Mouse (Mus musculus): ENCODE results near the gene Myl12a. TPM values are rescaled to one million over a fixed set of nuclear protein-coding genes. Genes with fewer than 3 reads are reported as not detected.

Myl12a gene
- polyA plus RNA-seq, 1 experiment from 2014 or later: 417 TPM

GRCm38 (mm10) chr17:71002081-71002743 is 466 bp downstream of the Myl12a start, which contains the start of gene Myom1:
Gene Myom1 (plus strand): TSS chr17:71002633.
- H3K4me2 ChIP-seq (replicated peaks; ENCODE audit: low read depth): peak within 1 kb of the TSS; percentile 69
- peak within 1 kb of the TSS; percentile 100 for H3K27ac ChIP-seq (ENCODE audit: low read depth, low read length)
- no peaks in the 10 kb centered on the region for H3K27me3 ChIP-seq (replicated peaks; ENCODE audit: control insufficient read depth, insufficient read depth, low read length)
- H3K9me3 ChIP-seq (ENCODE audit: control insufficient read depth): no peaks in the 10 kb centered on the region
- no peaks in the 10 kb centered on the region for H3K36me3 ChIP-seq (ENCODE audit: control insufficient read depth, insufficient read depth)
- H3K4me3 ChIP-seq (ENCODE audit: low read depth, low read length): peak within 1 kb of the TSS; percentile 97
- peak within 1 kb of the TSS; percentile 99 for H3K9ac ChIP-seq (ENCODE audit: low read depth, low read length)
- TF ChIP-seq CTCF (IDR thresholded peaks at IDR 0.05; ENCODE audit: low read depth): peak; percentile 76
- H3K4me1 ChIP-seq (replicated peaks; ENCODE audit: control insufficient read depth, insufficient read depth, low read length): no peaks in the 10 kb centered on the region
- peak; percentile 94 for ATAC-seq
- WGBS: under 1% methylated on average over 65 of the region's 65 CpGs

DNA sequence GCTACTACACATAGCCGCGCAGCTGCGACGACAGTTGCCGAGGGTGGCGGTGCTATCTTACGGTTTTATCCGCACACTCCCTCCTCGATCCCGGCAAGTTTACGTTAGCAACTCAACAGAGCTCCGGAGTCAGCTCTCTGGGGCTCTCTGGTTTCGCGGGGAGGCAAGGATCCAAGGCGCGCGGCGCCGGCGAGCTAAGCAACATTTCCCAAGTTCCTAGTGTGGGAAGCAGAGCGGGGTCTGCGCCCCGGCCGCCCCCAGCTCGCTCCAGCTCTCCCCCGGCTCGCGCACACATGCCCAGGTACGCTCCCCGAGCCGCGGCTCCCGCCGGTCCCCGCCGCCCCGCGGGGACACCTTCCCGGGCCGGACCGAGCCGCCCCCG is 988 bp downstream of the Myl12a start:
- H3K36me3 ChIP-seq (ENCODE audit: control insufficient read depth, insufficient read depth): no peaks in the 10 kb centered on the region
- H3K9ac ChIP-seq (ENCODE audit: low read depth, low read length): peak overlapping the region; percentile 99
- peak; percentile 53 for ATAC-seq
- no peaks in the 10 kb centered on the region for H3K4me1 ChIP-seq (replicated peaks; ENCODE audit: control insufficient read depth, insufficient read depth, low read length)
- peak overlapping the region; percentile 100 for H3K27ac ChIP-seq (ENCODE audit: low read depth, low read length)
- no peaks in the 10 kb centered on the region for H3K27me3 ChIP-seq (replicated peaks; ENCODE audit: control insufficient read depth, insufficient read depth, low read length)
- under 1% methylated on average over 35 of the region's 43 CpGs for whole genome bisulfite sequencing
- peak overlapping the region; percentile 97 for H3K4me3 ChIP-seq (ENCODE audit: low read depth, low read length)
- H3K4me2 ChIP-seq (replicated peaks; ENCODE audit: low read depth): peak overlapping the region; percentile 69
- no peaks in the 10 kb centered on the region for H3K9me3 ChIP-seq (ENCODE audit: control insufficient read depth)
- no peak for TF ChIP-seq CTCF (IDR thresholded peaks at IDR 0.05; ENCODE audit: low read depth)

DNA sequence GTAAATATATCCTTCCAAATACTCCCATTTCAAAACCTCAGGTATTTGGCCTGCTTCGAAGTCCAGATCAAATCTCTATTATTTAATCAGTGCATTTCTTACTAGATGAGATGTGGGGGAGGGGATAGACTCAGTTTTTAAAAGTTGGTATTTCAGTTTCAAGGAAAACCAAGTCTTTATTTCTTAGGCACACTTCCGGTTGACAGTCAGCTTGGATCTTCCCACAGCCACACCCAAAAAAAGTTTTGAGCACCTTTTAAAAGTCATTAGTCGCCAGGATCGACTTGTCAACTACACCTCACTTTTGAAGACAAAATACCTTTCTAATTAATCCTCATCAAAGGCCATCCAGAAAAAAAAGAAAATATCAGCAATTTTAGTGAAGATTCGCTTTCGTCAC is 1.6 kb downstream of the Myl12a start:
- 4% methylated on average over 6 of the region's 6 CpGs for WGBS
- Histone ChIP-seq H3K4me1 (replicated peaks; ENCODE audit: control insufficient read depth, insufficient read depth, low read length) (no peaks in the 10 kb centered on the region), H3K27ac (ENCODE audit: low read depth, low read length) (peak overlapping the region; percentile 100), H3K9ac (ENCODE audit: low read depth, low read length) (peak overlapping the region; percentile 99), H3K4me2 (replicated peaks; ENCODE audit: low read depth) (peak overlapping the region; percentile 69), H3K9me3 (ENCODE audit: control insufficient read depth) (no peaks in the 10 kb centered on the region), H3K36me3 (ENCODE audit: control insufficient read depth, insufficient read depth) (peaks cover 5% of the 10 kb centered on the region), H3K27me3 (replicated peaks; ENCODE audit: control insufficient read depth, insufficient read depth, low read length) (no peaks in the 10 kb centered on the region), H3K4me3 (ENCODE audit: low read depth, low read length) (peak overlapping the region; percentile 97)
- TF ChIP-seq CTCF (IDR thresholded peaks at IDR 0.05; ENCODE audit: low read depth): no peak
- no peak for ATAC-seq

DNA sequence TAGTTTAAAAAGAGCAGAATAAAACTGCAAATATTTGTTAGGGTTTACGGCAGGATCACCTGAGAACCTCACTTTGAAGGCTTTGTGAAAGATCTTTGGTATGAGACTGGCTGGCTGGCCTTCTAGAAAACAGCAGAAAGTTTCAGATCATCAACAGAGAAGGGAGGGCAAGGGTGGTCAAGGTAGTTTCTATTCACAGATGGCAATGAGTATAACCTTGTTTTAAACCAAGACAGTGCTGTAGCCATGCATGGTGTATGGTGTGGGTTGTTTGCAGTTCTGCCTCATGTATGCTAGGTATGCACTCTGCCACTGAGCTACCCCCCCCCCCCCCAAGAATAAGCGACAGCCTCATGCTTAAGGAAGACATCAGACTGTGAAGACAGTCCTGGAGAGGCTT is 2.4 kb downstream of the Myl12a start:
- H3K27ac ChIP-seq (ENCODE audit: low read depth, low read length): no peak overlapping the region
- no peak for TF ChIP-seq CTCF (IDR thresholded peaks at IDR 0.05; ENCODE audit: low read depth)
- 25% methylated on average over 2 of the region's 2 CpGs for WGBS
- H3K9me3 ChIP-seq (ENCODE audit: control insufficient read depth): no peaks in the 10 kb centered on the region
- peaks cover 12% of the 10 kb centered on the region for H3K36me3 ChIP-seq (ENCODE audit: control insufficient read depth, insufficient read depth)
- ATAC-seq: no peak
- H3K4me3 ChIP-seq (ENCODE audit: low read depth, low read length): peak overlapping the region; percentile 97
- H3K9ac ChIP-seq (ENCODE audit: low read depth, low read length): no peak overlapping the region; the same call in 1 of the 2 replicates
- no peaks in the 10 kb centered on the region for H3K27me3 ChIP-seq (replicated peaks; ENCODE audit: control insufficient read depth, insufficient read depth, low read length)
- H3K4me2 ChIP-seq (replicated peaks; ENCODE audit: low read depth): peak overlapping the region; percentile 69
- H3K4me1 ChIP-seq (replicated peaks; ENCODE audit: control insufficient read depth, insufficient read depth, low read length): no peaks in the 10 kb centered on the region

- Histone ChIP-seq H3K9me3 (ENCODE audit: control insufficient read depth) (no peaks in the 10 kb centered on the region), H3K27me3 (replicated peaks; ENCODE audit: control insufficient read depth, insufficient read depth, low read length) (no peaks in the 10 kb centered on the region), H3K4me2 (replicated peaks; ENCODE audit: low read depth) (no peak overlapping the region), H3K9ac (ENCODE audit: low read depth, low read length) (no peak overlapping the region), H3K4me1 (replicated peaks; ENCODE audit: control insufficient read depth, insufficient read depth, low read length) (no peaks in the 10 kb centered on the region), H3K36me3 (ENCODE audit: control insufficient read depth, insufficient read depth) (peaks cover 20% of the 10 kb centered on the region), H3K4me3 (ENCODE audit: low read depth, low read length) (no peak overlapping the region), H3K27ac (ENCODE audit: low read depth, low read length) (no peak overlapping the region)
- no peak for ATAC-seq
- TF ChIP-seq CTCF (IDR thresholded peaks at IDR 0.05; ENCODE audit: low read depth): no peak
- 40% methylated on average over 5 of the region's 5 CpGs for WGBS
Measured at GRCm38 (mm10) chr17:70999187-70999586, 3.5 kb downstream of the Myl12a start.

GRCm38 (mm10) chr17:70998400-70998975 is 4.2 kb downstream of the Myl12a start:
- H3K4me2 ChIP-seq (replicated peaks; ENCODE audit: low read depth): 0 out of 2 replicates have a peak overlapping the region, but pooled peaks have one; percentile 17
- peaks cover 23% of the 10 kb centered on the region for H3K36me3 ChIP-seq (ENCODE audit: control insufficient read depth, insufficient read depth)
- TF ChIP-seq CTCF (IDR thresholded peaks at IDR 0.05; ENCODE audit: low read depth): no peak
- no peaks in the 10 kb centered on the region for H3K9me3 ChIP-seq (ENCODE audit: control insufficient read depth)
- no peaks in the 10 kb centered on the region for H3K27me3 ChIP-seq (replicated peaks; ENCODE audit: control insufficient read depth, insufficient read depth, low read length)
- H3K9ac ChIP-seq (ENCODE audit: low read depth, low read length): no peak overlapping the region
- H3K27ac ChIP-seq (ENCODE audit: low read depth, low read length): no peak overlapping the region
- ATAC-seq: no peak
- H3K4me3 ChIP-seq (ENCODE audit: low read depth, low read length): no peak overlapping the region
- 74% methylated on average over 9 of the region's 9 CpGs for WGBS
- no peaks in the 10 kb centered on the region for H3K4me1 ChIP-seq (replicated peaks; ENCODE audit: control insufficient read depth, insufficient read depth, low read length)

Data from intestine, postnatal 0 days (tissue).